Mouse (Mus musculus) megakaryocyte progenitor cell, adult 5-6 weeks (primary cell): Measurements from ENCODE around the gene Mfap3l. TPM values are rescaled to one million over a fixed set of nuclear protein-coding genes. Genes with fewer than 3 reads are reported as not detected.
"Not testable (repeated sequence)": the region's sequence is repeated elsewhere in the genome, so short reads cannot be mapped to it uniquely, and the experiment has no call there.

ENCODE experiments used
- ATAC-seq: replicated peaks from 2 replicates; pipeline ENCODE4 v1.8.0; 2016; ENCODE audit warnings: mild to moderate bottlenecking, moderate TSS enrichment, inconsistent platforms; ENCODE audit not compliant: poor library complexity
- total RNA-seq, 2 experiments: library from RNA; stranded (forward) in 1 of 2; stranded (reverse) in 1 of 2; fragments of 157-497, 149-512 nt in 1 of 2; fragments of 200-1000 nt in 1 of 2; gene quantifications; 2 replicates each; pipeline versions ENCODE4 v1.2.3 to v1.2.4; 2015 to 2017

The Mfap3l gene
- total RNA-seq, 2 experiments from 2014 or later = 2.3 to 4.1 TPM

DNA sequence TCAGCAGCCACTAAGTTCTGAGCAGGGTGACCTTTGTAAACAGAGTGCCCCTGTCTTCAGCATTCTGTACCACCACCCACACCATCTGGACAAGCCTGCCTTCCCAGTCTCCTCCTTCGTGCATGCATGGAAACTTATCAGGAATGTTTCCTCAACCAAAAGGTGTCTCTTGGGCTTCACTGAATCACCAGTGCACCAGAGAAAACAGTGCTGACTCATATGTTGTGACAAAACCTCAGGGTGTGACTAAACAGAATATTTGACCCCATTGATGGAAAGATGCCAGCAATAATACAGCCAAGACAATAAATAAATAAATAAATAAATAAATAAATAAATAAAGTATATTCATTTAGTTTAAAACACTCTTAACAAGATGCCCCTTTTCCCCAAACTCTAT, 16.5 kb downstream of the Mfap3l start:
- no peak for ATAC-seq

DNA sequence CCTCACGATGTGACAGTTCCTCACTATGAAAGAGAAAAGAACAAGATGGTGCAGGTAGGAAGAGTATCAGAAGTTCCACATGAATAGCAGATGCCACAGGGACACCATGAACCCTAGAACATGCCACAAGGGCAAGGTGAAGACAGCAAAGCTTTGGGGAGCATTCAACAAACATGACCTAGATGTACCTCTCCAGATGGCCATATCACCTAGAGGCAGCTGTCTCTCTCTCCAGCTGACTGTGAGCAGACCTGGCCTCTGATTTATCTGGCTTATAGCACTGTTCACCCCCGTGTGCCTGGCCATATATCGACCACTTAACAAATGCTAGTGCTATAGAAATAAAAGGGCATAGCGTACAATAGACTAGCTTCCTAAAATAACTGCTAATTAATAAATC, 17.5 kb downstream of the Mfap3l start:
- ATAC-seq = no peak

- ATAC-seq = no peak
Measured at GRCm38 (mm10) chr8:60657425-60658113, 24.9 kb downstream of the Mfap3l start.

GRCm38 (mm10) chr8:60658114-60658500, 25.5 kb downstream of the Mfap3l start:
- no peak for ATAC-seq

DNA sequence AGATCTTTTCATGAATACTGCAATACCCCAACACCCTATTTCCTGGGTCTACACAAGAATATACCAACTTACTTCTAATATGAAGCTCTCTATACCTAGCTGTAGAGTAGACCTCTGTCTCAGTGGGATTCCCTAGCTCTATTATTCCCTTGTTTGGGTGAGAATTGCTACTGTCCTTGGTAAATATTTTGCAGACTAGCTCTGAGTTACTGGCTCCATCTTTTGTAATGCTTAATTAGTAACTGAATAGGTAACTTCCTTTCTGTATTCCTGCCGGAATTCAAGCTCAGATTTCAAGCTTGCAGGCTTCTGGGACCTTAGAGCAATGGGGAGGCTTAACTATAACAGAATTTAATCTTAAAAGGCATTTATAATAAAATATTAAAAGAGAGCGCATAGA, 26.1 kb downstream of the Mfap3l start:
- ATAC-seq = not testable (repeated sequence)

GRCm38 (mm10) chr8:60659721-60660120, 27.1 kb downstream of the Mfap3l start:
- no peak for ATAC-seq

DNA sequence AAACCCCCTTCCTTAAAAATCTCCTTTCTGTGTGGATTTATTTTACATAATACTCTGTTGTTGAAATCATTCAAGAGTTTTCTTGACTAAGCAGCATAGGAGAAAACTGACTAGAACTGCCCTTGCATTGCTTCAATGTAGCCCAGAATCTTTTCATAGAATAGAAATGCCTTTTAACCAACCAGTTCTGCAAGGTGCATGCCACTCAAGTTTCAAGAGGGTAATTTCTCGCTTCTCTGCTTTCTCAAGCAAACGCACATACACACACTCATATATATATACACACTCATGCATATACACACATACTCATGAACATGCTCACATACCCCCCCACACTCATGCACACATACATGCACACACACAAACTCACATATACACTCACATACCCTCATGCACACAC, 28.6 kb downstream of the Mfap3l start:
- no peak for ATAC-seq

GRCm38 (mm10) chr8:60663552-60663951, 30.9 kb downstream of the Mfap3l start:
- ATAC-seq = no peak

DNA sequence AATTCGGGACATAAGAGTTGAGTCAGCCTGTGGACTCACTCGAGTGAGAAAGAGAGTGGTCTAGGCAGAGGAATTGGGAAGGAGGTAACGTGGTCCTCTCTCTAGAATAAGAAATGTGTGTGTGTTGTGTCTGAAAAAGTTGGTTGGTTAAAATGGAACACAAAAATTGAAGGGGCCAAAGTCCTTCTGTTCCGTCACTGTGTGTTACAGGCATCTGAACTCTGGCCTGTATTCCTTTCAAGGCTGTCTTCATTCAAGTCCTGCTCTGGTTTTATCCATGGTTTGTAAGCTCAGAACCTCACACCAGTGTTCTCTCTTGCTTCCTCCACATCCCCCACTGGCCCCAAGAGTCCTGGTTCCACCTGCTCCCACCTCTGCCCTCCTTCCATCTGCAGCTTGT, 33.2 kb downstream of the Mfap3l start:
- no peak for ATAC-seq

DNA sequence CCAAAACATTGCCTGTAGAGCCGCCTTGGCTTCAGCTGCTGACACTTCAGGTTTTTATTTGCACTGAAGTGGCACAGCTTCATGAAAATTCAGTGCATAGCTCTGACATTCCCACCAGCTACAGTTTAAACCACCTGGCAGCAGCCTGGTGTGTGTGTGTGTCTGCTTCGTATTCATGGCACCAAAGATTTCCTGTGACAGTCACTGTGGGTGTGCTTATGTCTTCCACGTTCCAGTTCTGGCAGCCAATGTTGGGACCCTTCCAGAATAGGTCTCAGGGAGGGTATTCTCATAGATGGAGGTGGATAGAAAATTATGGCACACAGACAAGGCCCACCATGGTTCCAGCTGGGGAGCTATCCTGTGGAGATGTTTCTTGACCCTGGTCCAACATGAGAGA, 34.2 kb downstream of the Mfap3l start:
- ATAC-seq = no peak

DNA sequence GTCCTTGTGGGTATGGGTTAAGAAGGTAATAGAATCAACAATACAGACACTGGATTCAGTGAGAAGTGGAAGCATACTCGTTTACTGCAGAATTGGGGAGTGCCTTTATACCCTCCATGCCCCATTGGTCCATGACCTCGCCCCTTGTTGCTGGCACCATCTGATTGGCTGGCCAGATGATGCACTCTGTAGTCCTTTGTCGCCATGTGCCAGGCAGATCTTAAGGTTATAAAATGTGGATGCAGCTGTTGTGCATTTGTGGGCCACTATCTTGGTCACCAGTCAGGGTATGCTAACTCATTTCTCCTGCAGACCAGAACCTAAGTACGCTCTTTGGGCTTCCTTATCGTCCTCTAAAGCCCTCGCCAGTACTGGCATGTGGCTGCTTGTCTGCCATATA, 46.0 kb downstream of the Mfap3l start:
- no peak for ATAC-seq

GRCm38 (mm10) chr8:60681811-60682210, 49.2 kb downstream of the Mfap3l start:
- no peak for ATAC-seq

DNA sequence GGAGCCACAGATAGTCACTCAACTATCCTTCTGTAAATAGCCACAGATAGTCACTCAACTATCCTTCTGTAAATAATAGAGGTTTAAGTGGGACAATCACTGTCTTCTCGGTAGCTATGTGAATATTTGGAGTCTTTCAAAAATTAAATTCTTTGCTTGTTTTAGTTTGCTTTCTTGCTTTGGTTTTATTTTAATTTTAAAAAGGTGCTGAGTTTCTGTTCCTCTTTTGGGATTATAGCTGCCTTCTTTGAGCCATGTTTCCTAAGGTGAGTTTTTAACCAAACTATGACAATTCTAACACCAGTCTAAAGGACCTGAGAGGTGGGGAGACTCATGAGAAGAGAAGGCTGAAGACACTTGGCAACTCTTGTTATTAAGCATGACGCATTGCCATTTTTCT, 49.7 kb downstream of the Mfap3l start:
- ATAC-seq = no peak

DNA sequence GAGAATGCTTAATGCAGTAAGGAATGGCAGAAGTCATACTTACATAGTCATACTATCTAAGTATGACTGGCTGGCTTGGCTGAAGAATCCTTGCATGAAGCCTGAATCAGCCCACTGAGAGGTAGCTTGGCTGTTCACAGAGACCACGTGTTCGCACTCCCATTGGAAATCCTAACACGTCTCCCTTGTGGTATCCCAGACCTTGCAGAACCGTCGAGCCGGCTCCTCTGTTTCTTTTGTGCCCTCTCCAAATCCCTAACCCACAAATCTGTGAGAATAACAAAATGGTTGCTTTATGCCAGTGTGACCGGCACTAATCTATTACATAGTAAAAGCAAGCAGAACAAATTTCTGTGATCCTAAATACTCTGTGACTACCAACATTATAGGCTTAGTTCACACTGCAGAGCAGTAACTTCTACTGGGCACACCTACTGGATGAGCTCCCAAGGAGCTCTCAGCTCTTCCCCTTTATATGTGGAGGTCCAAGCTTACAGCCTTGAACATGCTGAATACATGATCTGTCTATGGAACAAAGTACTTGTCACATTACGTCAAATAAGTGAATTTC, 79.0 kb downstream of the Mfap3l start:
- ATAC-seq = no peak

DNA sequence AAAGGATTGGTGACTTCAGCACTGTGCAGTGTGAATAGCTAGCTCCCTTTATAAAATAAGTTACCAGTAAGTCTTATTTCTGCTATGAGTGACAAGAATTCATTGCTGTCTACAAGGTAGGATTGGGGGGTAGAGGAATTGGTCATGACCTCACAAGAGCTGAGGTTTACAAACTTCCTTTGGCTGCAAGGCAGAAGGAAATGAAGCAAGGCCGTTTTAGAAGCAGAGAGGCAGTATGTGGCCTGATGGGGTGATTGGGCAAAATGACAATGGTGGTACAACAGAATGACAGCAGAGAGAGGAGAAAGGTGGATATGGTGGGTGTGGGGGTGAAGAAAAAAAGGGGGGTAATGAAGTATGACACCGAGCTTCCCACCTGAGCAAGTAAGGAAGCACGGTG, 82.1 kb downstream of the Mfap3l start:
- peak; percentile 96 for ATAC-seq

GRCm38 (mm10) chr8:60718692-60719091, 86.1 kb downstream of the Mfap3l start:
- no peak for ATAC-seq

Other genes with a start within 250 kb of the Mfap3l start
- not detected in 2 replicates for gene Gm10283, start 129.6 kb upstream of the Mfap3l start, total RNA-seq (2015)
- gene Gm10283, start 129.6 kb upstream of the Mfap3l start, total RNA-seq (2017) = not detected in 2 replicates
- gene Aadat, start 126.9 kb upstream of the Mfap3l start, total RNA-seq (2015) = not detected in 2 replicates
- gene Aadat, start 126.9 kb upstream of the Mfap3l start, total RNA-seq (2017) = not detected in 2 replicates